Mouse (Mus musculus) forebrain, embryonic 10.5 days (tissue): ENCODE data around the gene Rabepk. TPM values are rescaled to one million over a fixed set of nuclear protein-coding genes. Genes with fewer than 3 reads are reported as not detected.

ENCODE experiments used
- DNase-seq: peaks from one replicate; pipeline ENCODE4 v3.0.0-alpha.2; 2017; ENCODE audit warnings: low spot score; ENCODE audit errors: extremely low spot score
- H3K27ac ChIP-seq: fragments of 300-500 bp; sonication (generic); 2 replicates; pipeline ENCODE4 v1.5.1; 2016; ENCODE audit warnings: mild to moderate bottlenecking
- H3K27me3 ChIP-seq: fragments of 300-500 bp; sonication (generic); 2 replicates; pipeline ENCODE4 v1.6.1; 2016; ENCODE audit warnings: mild to moderate bottlenecking; ENCODE audit not compliant: poor library complexity, severe bottlenecking
- H3K36me3 ChIP-seq: fragments of 300-500 bp; sonication (generic); replicated peaks from 2 replicates; pipeline ENCODE4 v1.6.1; 2016; ENCODE audit warnings: mild to moderate bottlenecking, moderate library complexity
- H3K4me1 ChIP-seq: fragments of 300-500 bp; sonication (generic); 2 replicates; pipeline ENCODE4 v1.6.1; 2016
- H3K4me3 ChIP-seq: fragments of 300-500 bp; sonication (generic); 2 replicates; pipeline ENCODE4 v1.5.1; 2016; ENCODE audit warnings: mild to moderate bottlenecking, moderate library complexity
- H3K9me3 ChIP-seq: fragments of 300-500 bp; sonication (generic); 2 replicates; pipeline ENCODE4 v1.6.1; 2016; ENCODE audit warnings: mild to moderate bottlenecking, moderate library complexity
- WGBS: fragments of 180-500 bp; shearing (Covaris S2); methylation state at CpG from one replicate; pipeline ENCODE4 v1.1.7; 2016; 5-methylcytosine and 5-hydroxymethylcytosine counted together
- polyA plus RNA-seq: library from polyadenylated mRNA; unstranded; fragments of >200 nt; fragmentation: Nextera tagmentation; extraction: Ambion mirVana; gene quantifications from 2 replicates; pipeline ENCODE4 v1.2.1, GENCODE M21; 2016

Gene Rabepk
- polyA plus RNA-seq, 1 experiment from 2014 or later: 40.2 TPM

DNA sequence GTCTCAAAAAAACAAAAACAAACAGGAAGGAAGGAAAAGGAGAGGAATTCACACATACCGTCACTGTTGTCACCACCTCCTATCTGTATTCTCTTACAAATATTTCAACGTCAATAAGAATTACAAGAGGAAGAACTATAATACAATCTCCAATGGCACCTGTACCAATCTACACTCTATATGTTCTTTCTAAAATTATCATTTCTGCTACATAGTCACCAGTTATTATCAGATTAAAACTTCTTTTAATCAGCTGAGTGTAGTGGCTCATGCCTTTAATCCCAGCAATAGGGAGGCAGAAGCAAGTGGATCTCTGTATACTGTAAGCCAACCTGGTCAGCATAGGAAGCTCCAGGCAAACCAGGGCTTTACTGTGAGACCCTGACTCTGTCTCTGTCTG, 49.5 kb downstream of the Rabepk start:
- no peak for DNase-seq
- no peak overlapping the region for H3K27ac ChIP-seq
- 81% methylated on average over 2 of the region's 2 CpGs for WGBS
- H3K9me3 ChIP-seq: no peaks in the 10 kb centered on the region
- H3K4me1 ChIP-seq: peaks cover 22% of the 10 kb centered on the region
- no peaks in the 10 kb centered on the region for H3K27me3 ChIP-seq
- H3K4me3 ChIP-seq: no peak overlapping the region
- peaks cover 25% of the 10 kb centered on the region for H3K36me3 ChIP-seq

GRCm38 (mm10) chr2:34748479-34748878, 51.2 kb downstream of the Rabepk start:
- Histone ChIP-seq H3K27ac (no peak overlapping the region), H3K4me3 (no peak overlapping the region), H3K27me3 (no peaks in the 10 kb centered on the region), H3K9me3 (no peaks in the 10 kb centered on the region), H3K4me1 (peaks cover 16% of the 10 kb centered on the region), H3K36me3 (peaks cover 36% of the 10 kb centered on the region)
- 93% methylated on average over 4 of the region's 4 CpGs for WGBS
- DNase-seq: no peak

DNA sequence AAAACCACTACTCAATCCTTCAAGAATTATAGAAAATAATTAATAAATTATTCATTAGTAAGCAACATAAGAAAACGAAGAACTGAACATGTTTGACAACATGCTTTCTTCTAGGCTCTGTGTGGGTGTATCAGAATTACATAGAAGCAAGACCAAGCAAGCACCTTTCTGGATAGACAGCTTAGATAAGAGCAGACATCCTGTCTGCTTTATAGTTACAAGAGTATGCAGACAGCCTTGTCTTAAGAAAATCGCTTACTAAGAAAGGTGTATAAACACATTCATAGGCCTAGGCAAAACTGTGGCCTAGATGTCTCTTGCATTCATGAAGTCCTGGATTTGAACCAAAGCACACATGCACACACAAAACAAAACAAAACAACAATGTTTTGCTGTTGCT, 54.0 kb downstream of the Rabepk start:
- peaks cover 51% of the 10 kb centered on the region for H3K36me3 ChIP-seq
- 92% methylated on average over 2 of the region's 2 CpGs for WGBS
- no peaks in the 10 kb centered on the region for H3K9me3 ChIP-seq
- H3K4me1 ChIP-seq: no peaks in the 10 kb centered on the region
- no peak overlapping the region for H3K4me3 ChIP-seq
- no peak overlapping the region for H3K27ac ChIP-seq
- H3K27me3 ChIP-seq: no peaks in the 10 kb centered on the region
- no peak for DNase-seq

- Histone ChIP-seq H3K27ac (no peak overlapping the region), H3K9me3 (no peaks in the 10 kb centered on the region), H3K4me1 (no peaks in the 10 kb centered on the region), H3K36me3 (peaks cover 48% of the 10 kb centered on the region), H3K4me3 (no peak overlapping the region), H3K27me3 (no peaks in the 10 kb centered on the region)
- DNase-seq: no peak
- WGBS: 97% methylated on average over 8 of the region's 8 CpGs
Measured at GRCm38 (mm10) chr2:34744476-34744875, 55.2 kb downstream of the Rabepk start.

GRCm38 (mm10) chr2:34742675-34743074, 57.0 kb downstream of the Rabepk start:
- no peak for DNase-seq
- H3K9me3 ChIP-seq: no peaks in the 10 kb centered on the region
- WGBS: 94% methylated on average over 8 of the region's 8 CpGs
- peaks cover 41% of the 10 kb centered on the region for H3K36me3 ChIP-seq
- no peaks in the 10 kb centered on the region for H3K27me3 ChIP-seq
- no peak overlapping the region for H3K4me3 ChIP-seq
- no peak overlapping the region for H3K27ac ChIP-seq
- no peaks in the 10 kb centered on the region for H3K4me1 ChIP-seq

DNA sequence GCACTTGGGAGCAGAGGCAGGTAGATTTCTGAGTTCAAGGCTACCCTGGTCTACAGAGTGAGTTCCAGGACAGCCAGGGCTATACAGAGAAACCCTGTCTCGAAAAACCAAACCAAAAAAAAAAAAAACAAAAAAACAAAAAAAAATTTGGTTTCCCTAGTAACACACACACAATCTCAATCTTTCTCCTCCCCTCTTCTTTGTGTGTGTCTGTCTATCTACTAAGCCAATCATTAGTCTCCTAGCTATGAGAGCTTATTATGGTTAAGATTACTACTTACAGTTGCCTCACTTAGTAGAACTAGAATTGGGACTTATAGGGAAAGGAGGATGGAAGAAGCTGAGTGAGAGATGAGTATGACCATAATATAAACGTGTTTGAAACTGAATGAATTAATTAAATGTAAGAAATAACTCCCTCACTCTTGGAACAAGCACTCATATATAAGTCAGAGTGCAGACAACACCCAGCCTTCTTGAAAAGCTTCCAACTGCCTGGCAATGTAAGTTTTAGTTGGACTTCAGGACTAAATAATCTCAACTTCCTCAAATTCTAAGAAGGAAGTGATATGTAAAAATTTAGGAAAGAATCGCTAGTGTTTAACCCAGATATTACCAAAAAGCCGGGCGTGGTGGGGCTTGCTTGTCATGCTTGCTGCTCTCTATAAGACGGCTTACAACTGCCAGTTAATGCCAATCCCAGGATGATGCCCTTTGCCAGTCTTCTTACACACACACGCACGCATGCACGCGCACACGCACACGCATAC, 58.1 kb downstream of the Rabepk start:
- Histone ChIP-seq H3K27me3 (no peaks in the 10 kb centered on the region), H3K9me3 (no peaks in the 10 kb centered on the region), H3K27ac (no peak overlapping the region), H3K4me3 (no peak overlapping the region), H3K4me1 (no peaks in the 10 kb centered on the region), H3K36me3 (peaks cover 35% of the 10 kb centered on the region)
- 95% methylated on average over 12 of the region's 12 CpGs for WGBS
- DNase-seq: no peak

- Histone ChIP-seq H3K4me3 (no peak overlapping the region), H3K4me1 (no peaks in the 10 kb centered on the region), H3K36me3 (peaks cover 25% of the 10 kb centered on the region), H3K27ac (no peak overlapping the region), H3K27me3 (no peaks in the 10 kb centered on the region), H3K9me3 (no peaks in the 10 kb centered on the region)
- WGBS: 82% methylated on average over 1 of the region's 1 CpGs
- DNase-seq: no peak
Measured at GRCm38 (mm10) chr2:34739684-34740391, 59.9 kb downstream of the Rabepk start.

DNA sequence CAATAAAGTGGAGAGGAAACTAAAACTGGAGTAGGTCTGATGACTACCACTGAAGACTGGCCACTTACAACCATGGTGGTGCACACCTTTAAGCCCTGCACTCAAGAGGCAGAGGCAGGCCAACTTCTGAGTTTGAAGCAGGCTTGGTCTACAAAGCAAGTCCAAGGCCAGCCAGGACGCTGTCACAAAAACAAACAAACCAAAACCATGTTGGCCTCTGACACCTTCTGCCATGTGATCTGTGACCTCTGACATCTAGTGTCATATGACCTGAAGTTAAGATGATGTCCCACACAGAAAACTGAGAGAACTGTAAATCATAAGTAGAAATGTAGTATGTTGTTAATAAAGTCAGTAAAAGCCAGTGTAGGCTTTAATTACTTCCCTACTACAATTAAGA, 61.8 kb downstream of the Rabepk start:
- DNase-seq: no peak
- Histone ChIP-seq H3K4me3 (no peak overlapping the region), H3K36me3 (peaks cover 19% of the 10 kb centered on the region), H3K27ac (no peak overlapping the region), H3K4me1 (no peaks in the 10 kb centered on the region), H3K9me3 (no peaks in the 10 kb centered on the region), H3K27me3 (no peaks in the 10 kb centered on the region)
- 76% methylated on average over 1 of the region's 1 CpGs for WGBS

GRCm38 (mm10) chr2:34736626-34737025, 63.1 kb downstream of the Rabepk start:
- Histone ChIP-seq H3K9me3 (no peaks in the 10 kb centered on the region), H3K27ac (no peak overlapping the region), H3K27me3 (no peaks in the 10 kb centered on the region), H3K36me3 (peaks cover 7% of the 10 kb centered on the region), H3K4me3 (no peak overlapping the region), H3K4me1 (no peaks in the 10 kb centered on the region)
- DNase-seq: no peak
- WGBS: 93% methylated on average over 1 of the region's 1 CpGs

Other genes with a start within 250 kb of the Rabepk start
- 89.4 and 94.9 TPM in 2 replicates for gene Gapvd1, start 44.7 kb downstream of the Rabepk start, polyA plus RNA-seq
- gene Hspa5, start 27.9 kb downstream of the Rabepk start, polyA plus RNA-seq: 821 and 974 TPM in 2 replicates
- 78.7 and 80.9 TPM in 2 replicates for gene Fbxw2, start 26.4 kb upstream of the Rabepk start, polyA plus RNA-seq
- not detected in 2 replicates for gene Gm34653, start 33.1 kb upstream of the Rabepk start, polyA plus RNA-seq
- 0.06 and 0.26 TPM in 2 replicates for gene Cutal, start 74.5 kb upstream of the Rabepk start, polyA plus RNA-seq
- 127 and 135 TPM in 2 replicates for gene Psmd5, start 75.1 kb upstream of the Rabepk start, polyA plus RNA-seq
- 2.7 and 3.0 TPM in 2 replicates for gene Phf19, start 114.1 kb upstream of the Rabepk start, polyA plus RNA-seq
- gene Traf1, start 161.9 kb upstream of the Rabepk start, polyA plus RNA-seq: 0.07 and 0.31 TPM in 2 replicates